ENCODE assay signal across 8 mouse cellular contexts in genomic region chr16:5232982-5233381, GRCm38 (mm10). TPM values are rescaled to one million over a fixed set of nuclear protein-coding genes. Genes with fewer than 3 reads are reported as not detected.
A peak's percentile ranks its signal among the peaks of the same experiment; 100 is the strongest.
DNase-seq lines count a peak whose midpoint lies in the region; ATAC-seq and TF ChIP-seq lines count a peak whose summit lies in the region.

No protein-coding gene starts in this region.

- H3K4me1 ChIP-seq in cerebellum, adult 2 months (ENCODE audit: control insufficient read depth, insufficient read depth, low read length): 0 out of 2 replicates have a peak, but pooled peaks cover 3% of the 10 kb centered on the region
- peaks cover 26% of the 10 kb centered on the region for H3K4me1 ChIP-seq in megakaryocyte, embryonic 14.5 days
- H3K4me1 ChIP-seq in limb, embryonic 15.5 days: peaks cover 12% of the 10 kb centered on the region
- H3K4me1 ChIP-seq in stomach, embryonic 16.5 days (ENCODE audit: control insufficient read depth, insufficient read depth, low read length): peaks cover 4% of the 10 kb centered on the region

- peaks cover 13% of the 10 kb centered on the region for H3K9me3 ChIP-seq in megakaryocyte, embryonic 14.5 days
- H3K9me3 ChIP-seq in limb, embryonic 15.5 days: no peaks in the 10 kb centered on the region
- H3K9me3 ChIP-seq in stomach, embryonic 16.5 days (replicated peaks; ENCODE audit: control insufficient read depth, low read length): no peaks in the 10 kb centered on the region

- H3K27ac ChIP-seq in cerebellum, adult 2 months (ENCODE audit: insufficient read depth, low read length): no peak overlapping the region
- H3K27ac ChIP-seq in limb, embryonic 15.5 days: no peak overlapping the region
- no peak overlapping the region for H3K27ac ChIP-seq in stomach, embryonic 16.5 days (ENCODE audit: low read length)

- ATAC-seq in megakaryocyte, adult 5-6 weeks (ENCODE audit: poor library complexity, severe bottlenecking): no peak
- ATAC-seq in limb, embryonic 15.5 days (ENCODE audit: insufficient number of reproducible peaks, low FRiP score, low TSS enrichment, low read depth): no peak
- ATAC-seq in stomach, embryonic 16.5 days (ENCODE audit: insufficient read depth, low FRiP score): 0 out of 2 replicates have a peak, but pooled peaks have one; percentile 11

- TF ChIP-seq CTCF in cerebellum, adult 2 months (IDR thresholded peaks at IDR 0.05; ENCODE audit: borderline replicate concordance, insufficient read depth, low read depth, low read length): no peak

- H3K27me3 ChIP-seq in cerebellum, adult 2 months (ENCODE audit: control insufficient read depth, insufficient read depth, low read length): no peaks in the 10 kb centered on the region
- no peaks in the 10 kb centered on the region for H3K27me3 ChIP-seq in megakaryocyte, embryonic 14.5 days (replicated peaks)
- H3K27me3 ChIP-seq in limb, embryonic 15.5 days: no peaks in the 10 kb centered on the region
- H3K27me3 ChIP-seq in stomach, embryonic 16.5 days (ENCODE audit: control insufficient read depth, insufficient read depth, low read length): no peaks in the 10 kb centered on the region

- H3K4me3 ChIP-seq in cerebellum, adult 2 months (replicated peaks; ENCODE audit: insufficient read depth, low read depth, low read length): peak overlapping the region; percentile 60
- H3K4me3 ChIP-seq in megakaryocyte, embryonic 14.5 days (replicated peaks): peak overlapping the region; percentile 94
- H3K4me3 ChIP-seq in limb, embryonic 15.5 days: peak overlapping the region; percentile 89
- H3K4me3 ChIP-seq in stomach, embryonic 16.5 days (replicated peaks; ENCODE audit: low read length): peak overlapping the region; percentile 72

- H3K4me2 ChIP-seq in limb, embryonic 15.5 days: peak overlapping the region; percentile 78
- H3K4me2 ChIP-seq in stomach, embryonic 16.5 days (ENCODE audit: low read depth, low read length): peak overlapping the region; percentile 62

- no peak for DNase-seq in cerebellum, adult 2 months
- no peak for DNase-seq in cerebellum, adult 9-11 months
- no peak for DNase-seq in spleen, postnatal 14 days (ENCODE audit: low spot score in 2 of 2)
- no peak for DNase-seq in adrenal gland, postnatal 4 days (ENCODE audit: low spot score in 2 of 2)

- 71% methylated on average over 4 of the region's 4 CpGs for WGBS in cerebellum, adult 2 months
- WGBS in limb, embryonic 15.5 days: 70% methylated on average over 4 of the region's 4 CpGs
- 67% methylated on average over 4 of the region's 4 CpGs for WGBS in stomach, embryonic 16.5 days

- H3K36me3 ChIP-seq in megakaryocyte, embryonic 14.5 days (replicated peaks; ENCODE audit: low read length): peaks cover 26% of the 10 kb centered on the region
- H3K36me3 ChIP-seq in limb, embryonic 15.5 days: peaks cover 6% of the 10 kb centered on the region; the same call in 1 of the 2 replicates
- no peaks in the 10 kb centered on the region for H3K36me3 ChIP-seq in stomach, embryonic 16.5 days (ENCODE audit: control insufficient read depth, insufficient read depth, low read length)

- TF ChIP-seq POLR2A in cerebellum, adult 2 months (IDR thresholded peaks at IDR 0.05; ENCODE audit: borderline replicate concordance, insufficient read depth, low read length): no peak

- no peak overlapping the region for H3K9ac ChIP-seq in limb, embryonic 15.5 days
- no peak overlapping the region for H3K9ac ChIP-seq in stomach, embryonic 16.5 days (ENCODE audit: low read length)

RNA-seq across cellular contexts. Expression of gene Alg1, which starts 0.4 kb away (rescaled TPM):
- polyA plus RNA-seq in cerebellum, adult 2 months (2012; rRNA removed): 65.3 and 70.6 TPM in 2 replicates
- 9.6 and 10.8 TPM in 2 replicates for polyA plus RNA-seq in megakaryocyte, embryonic 14.5 days (2012; ENCODE audit: insufficient read depth, low replicate concordance)
- total RNA-seq in megakaryocyte, adult 5-6 weeks (2015): 13.7 and 19.5 TPM in 2 replicates
- 20.0 and 23.4 TPM in 2 replicates for total RNA-seq in megakaryocyte, adult 5-6 weeks (2017)
- 34.4 and 39.3 TPM in 2 replicates for polyA plus RNA-seq in limb, embryonic 15.5 days (2015; fragmentation: Nextera tagmentation; extraction: Ambion mirVana)
- 32.5 and 35.1 TPM in 2 replicates for polyA plus RNA-seq in stomach, embryonic 16.5 days (2015; fragmentation: Nextera tagmentation; extraction: Ambion mirVana)
- 10 to 100 TPM; 36.0 to 38.8 TPM for total RNA-seq in adrenal gland, postnatal 4 days (2021)

RNA-seq across cellular contexts. Expression of gene AU021092, which starts 10.9 kb away (rescaled TPM):
- polyA plus RNA-seq in cerebellum, adult 2 months (2012; rRNA removed): 5.5 and 6.1 TPM in 2 replicates
- not detected in 2 replicates for polyA plus RNA-seq in megakaryocyte, embryonic 14.5 days (2012; ENCODE audit: insufficient read depth, low replicate concordance)
- total RNA-seq in megakaryocyte, adult 5-6 weeks (2015): not detected in 2 replicates
- not detected in 2 replicates for total RNA-seq in megakaryocyte, adult 5-6 weeks (2017)
- polyA plus RNA-seq in limb, embryonic 15.5 days (2015; fragmentation: Nextera tagmentation; extraction: Ambion mirVana): 3.6 and 3.8 TPM in 2 replicates
- 5.3 and 6.9 TPM in 2 replicates for polyA plus RNA-seq in stomach, embryonic 16.5 days (2015; fragmentation: Nextera tagmentation; extraction: Ambion mirVana)
- total RNA-seq in adrenal gland, postnatal 4 days (2021): 10 to 100 TPM; 17.6 to 23.8 TPM

RNA-seq across cellular contexts. Expression of gene Eef2kmt, which starts 22.8 kb away (rescaled TPM):
- 9.4 and 12.9 TPM in 2 replicates for polyA plus RNA-seq in cerebellum, adult 2 months (2012; rRNA removed)
- 2.5 TPM in 1 of 2 replicates, not detected in the other for polyA plus RNA-seq in megakaryocyte, embryonic 14.5 days (2012; ENCODE audit: insufficient read depth, low replicate concordance)
- total RNA-seq in megakaryocyte, adult 5-6 weeks (2015): 12.4 and 12.8 TPM in 2 replicates
- 9.1 and 10.7 TPM in 2 replicates for total RNA-seq in megakaryocyte, adult 5-6 weeks (2017)
- 25.1 and 29.2 TPM in 2 replicates for polyA plus RNA-seq in limb, embryonic 15.5 days (2015; fragmentation: Nextera tagmentation; extraction: Ambion mirVana)
- 32.4 and 35.1 TPM in 2 replicates for polyA plus RNA-seq in stomach, embryonic 16.5 days (2015; fragmentation: Nextera tagmentation; extraction: Ambion mirVana)
- 10 to 100 TPM; 30.8 to 41.5 TPM for total RNA-seq in adrenal gland, postnatal 4 days (2021)

RNA-seq across cellular contexts. Expression of gene Nagpa, which starts 29.2 kb away (rescaled TPM):
- 21.1 and 21.3 TPM in 2 replicates for polyA plus RNA-seq in cerebellum, adult 2 months (2012; rRNA removed)
- polyA plus RNA-seq in megakaryocyte, embryonic 14.5 days (2012; ENCODE audit: insufficient read depth, low replicate concordance): 23.9 and 25.4 TPM in 2 replicates
- 42.5 and 43.5 TPM in 2 replicates for total RNA-seq in megakaryocyte, adult 5-6 weeks (2015)
- 74.9 and 76.1 TPM in 2 replicates for total RNA-seq in megakaryocyte, adult 5-6 weeks (2017)
- 21.3 and 21.9 TPM in 2 replicates for polyA plus RNA-seq in limb, embryonic 15.5 days (2015; fragmentation: Nextera tagmentation; extraction: Ambion mirVana)
- polyA plus RNA-seq in stomach, embryonic 16.5 days (2015; fragmentation: Nextera tagmentation; extraction: Ambion mirVana): 19.6 and 19.7 TPM in 2 replicates
- total RNA-seq in adrenal gland, postnatal 4 days (2021): 10 to 100 TPM; 23.0 to 25.2 TPM
